Mouse (Mus musculus) right cerebral cortex, postnatal 14 days (tissue): ENCODE results near the gene Strada.
"Not testable (repeated sequence)": the region's sequence is repeated elsewhere in the genome, so short reads cannot be mapped to it uniquely, and the experiment has no call there.

Experiments used
- DNase-seq: peaks from one replicate; pipeline ENCODE4 v3.0.0; 2022

Strada gene

GRCm38 (mm10) chr11:106202123-106202465 is at the start of gene Strada:
Gene Strada, minus strand, starts transcription at chr11:106202168.
- DNase-seq: no peak

- DNase-seq: no peak
These were observed 47.4 kb upstream of the Strada start for GRCm38 (mm10) chr11:106249326-106249725.

DNA sequence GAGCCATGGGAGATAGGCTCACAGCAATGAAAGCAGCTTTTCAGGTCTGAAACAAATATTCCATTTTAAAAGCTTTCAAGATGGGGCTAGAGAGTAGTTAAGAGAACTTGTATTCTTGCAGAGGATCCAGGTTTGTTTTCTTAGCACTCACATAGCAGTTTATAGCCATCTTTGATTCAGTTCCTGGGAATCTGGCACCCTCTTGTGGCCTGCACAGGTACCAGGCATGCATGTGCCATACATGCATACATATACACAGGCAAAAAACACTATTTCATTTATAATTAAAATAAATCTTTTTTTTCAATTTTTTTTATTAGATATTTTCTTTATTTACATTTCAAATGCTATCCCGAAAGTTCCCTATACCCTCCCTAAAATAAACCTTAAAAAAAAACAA is 44.9 kb upstream of the Strada start:
- DNase-seq: no peak

DNA sequence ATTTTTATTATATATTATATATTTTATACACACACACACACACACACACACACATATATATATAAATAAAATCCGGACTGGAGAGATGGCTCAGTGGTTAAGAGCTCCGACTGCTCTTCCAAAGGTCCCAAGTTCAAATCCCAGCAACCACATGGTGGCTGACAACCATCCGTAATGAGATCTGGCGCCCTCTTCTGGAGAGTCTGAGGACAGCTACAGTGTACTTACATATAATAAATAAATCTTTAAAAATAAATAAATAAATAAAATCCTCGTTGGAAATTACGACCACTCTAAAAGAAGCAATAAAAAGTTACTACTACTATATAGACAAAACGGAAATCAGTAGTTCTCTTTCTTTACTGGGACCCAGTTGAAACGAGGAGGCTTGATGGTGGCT is 32.0 kb upstream of the Strada start:
- DNase-seq: not testable (repeated sequence)

- no peak for DNase-seq
These were observed 18.6 kb upstream of the Strada start for GRCm38 (mm10) chr11:106220603-106221002.

DNA sequence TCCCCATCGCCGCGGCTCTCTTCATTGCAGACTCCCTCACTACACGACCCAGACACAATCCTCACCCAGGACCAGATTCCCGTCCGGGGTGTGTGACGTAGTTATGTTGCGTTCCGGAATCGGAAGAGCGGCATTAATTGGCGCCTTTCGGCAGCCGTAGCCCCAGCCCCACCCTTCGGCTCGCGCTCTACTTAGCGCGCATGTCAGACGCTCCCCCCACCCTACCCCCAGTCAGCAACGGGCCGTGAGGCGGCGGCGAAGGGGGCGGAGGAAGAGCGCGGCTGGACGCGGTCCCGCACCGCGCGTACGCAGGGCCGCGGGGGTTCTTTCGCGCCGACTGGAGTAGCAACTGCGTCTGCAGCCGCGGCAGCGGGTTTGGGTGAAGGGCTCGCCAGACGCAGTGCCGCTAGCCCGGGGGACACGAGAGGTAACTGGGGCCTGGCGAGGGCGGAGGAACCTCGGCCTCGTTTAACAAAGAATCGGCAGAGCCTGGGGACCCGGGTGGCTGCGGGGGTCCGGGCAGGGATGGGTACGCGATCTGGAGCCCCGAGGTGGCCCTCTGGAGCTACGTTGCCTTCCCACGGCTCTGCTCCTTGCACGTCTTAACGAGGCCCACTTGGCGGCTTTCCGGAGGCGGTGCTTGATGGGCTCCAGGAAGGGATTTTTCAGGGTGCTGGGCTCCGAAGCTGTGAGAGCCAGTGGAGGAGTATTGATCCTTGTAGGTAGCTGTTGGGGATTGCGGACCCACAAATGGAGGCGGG is 14.9 kb upstream of the Strada start, which contains the start of gene Ddx42:
Gene Ddx42 (plus strand): TSS at position 197 of the 761 bp plus-strand sequence.
- peak; percentile 90 for DNase-seq

DNA sequence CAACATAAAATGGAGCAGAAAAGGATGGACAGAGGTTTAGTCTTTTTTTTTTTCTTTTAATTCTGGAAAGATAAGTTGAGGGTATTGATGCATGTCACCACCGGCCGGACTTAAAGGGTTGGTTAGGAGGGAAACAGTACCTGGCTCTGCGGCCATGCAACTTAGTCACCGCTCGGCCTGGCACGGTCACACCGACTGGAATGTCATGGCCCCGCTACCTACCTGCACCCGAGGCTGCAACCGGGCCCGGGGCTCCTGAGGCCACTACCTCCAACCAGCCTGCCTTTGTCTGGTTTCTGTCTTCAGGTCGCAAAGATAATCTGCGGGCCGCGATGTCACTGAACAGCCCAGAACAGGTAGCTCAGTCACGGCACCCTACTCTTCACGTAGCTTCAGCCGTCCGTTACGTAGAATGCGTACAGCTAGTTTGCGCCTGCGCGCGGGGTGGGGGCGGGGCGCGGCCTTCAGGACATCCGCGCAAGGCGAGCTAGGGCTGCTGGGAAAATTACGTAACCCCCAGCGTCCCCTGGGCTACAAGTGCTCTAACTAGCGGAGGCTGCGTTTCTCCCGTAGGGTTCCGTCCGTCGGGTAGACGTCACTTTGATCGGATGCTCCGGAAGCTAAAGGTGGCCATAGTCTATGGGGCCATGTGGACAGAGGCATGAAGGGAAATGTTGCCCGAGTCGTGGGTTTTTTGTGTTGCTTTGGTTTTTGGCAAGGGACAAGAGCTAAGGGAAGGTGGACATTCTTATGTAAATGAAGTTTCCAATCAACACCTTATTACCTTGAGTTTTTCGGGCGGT is 14.2 kb upstream of the Strada start, which contains the start of gene Ccdc47:
Gene Ccdc47 (minus strand): TSS at position 418 of the 803 bp plus-strand sequence.
- DNase-seq: peak; percentile 93

DNA sequence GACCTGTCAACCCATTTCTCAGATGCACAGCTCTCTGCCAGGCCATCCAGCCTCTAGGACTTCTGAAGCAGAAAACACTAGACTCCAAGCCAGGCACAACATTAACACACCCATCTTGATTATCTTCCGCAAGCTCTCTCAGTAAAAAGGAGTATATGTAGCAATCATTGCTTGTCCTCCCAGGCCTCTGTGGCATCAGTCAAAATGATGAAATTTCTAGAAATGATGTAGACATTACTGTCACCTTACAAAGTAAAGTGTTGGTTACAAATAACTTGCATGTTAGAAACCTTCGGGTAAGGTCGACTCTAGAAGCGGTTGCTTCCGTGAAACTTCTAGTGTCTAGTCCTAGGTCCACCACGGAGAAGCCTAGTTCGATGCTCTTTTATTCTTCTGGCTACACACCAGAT is 13.5 kb upstream of the Strada start:
- no peak for DNase-seq

DNA sequence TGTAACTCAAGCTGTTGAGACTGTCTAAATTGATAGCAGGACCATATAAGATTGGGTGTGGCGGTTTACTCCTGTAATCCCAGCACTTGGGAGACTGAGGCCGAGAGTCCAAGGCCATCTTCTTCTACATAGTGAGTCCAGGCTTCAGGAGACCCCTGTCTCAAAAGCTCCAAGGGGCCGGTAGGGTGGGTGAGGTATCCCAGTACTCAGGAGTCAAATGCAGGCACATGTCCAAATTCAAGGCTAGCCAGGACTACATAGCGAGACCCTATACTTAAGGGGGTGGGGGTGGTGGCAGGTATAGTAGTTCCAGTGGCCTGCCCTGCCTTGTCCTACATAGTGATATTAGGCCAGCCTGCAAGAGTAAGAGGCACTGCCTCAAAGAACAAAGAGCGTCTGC is 12.9 kb upstream of the Strada start:
- no peak for DNase-seq

DNA sequence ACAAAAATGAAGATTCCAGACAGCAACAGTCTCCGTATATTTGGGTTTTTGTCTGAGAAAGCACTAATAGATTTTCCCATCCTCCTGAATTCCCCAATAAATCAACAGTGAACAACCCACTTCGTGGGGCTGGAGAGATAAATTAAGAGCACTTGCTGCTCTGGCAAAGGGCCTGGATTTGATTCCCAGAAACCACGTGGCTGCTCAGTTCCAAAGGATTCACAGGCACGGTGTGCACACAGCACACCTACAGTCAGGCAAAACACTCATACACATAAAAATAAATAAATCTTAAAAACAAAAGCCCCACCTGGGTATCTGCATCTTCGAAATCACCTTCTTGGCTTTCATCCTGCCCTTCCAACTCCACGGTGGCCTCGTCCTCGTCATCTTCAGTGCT is 10.8 kb upstream of the Strada start:
- no peak for DNase-seq

DNA sequence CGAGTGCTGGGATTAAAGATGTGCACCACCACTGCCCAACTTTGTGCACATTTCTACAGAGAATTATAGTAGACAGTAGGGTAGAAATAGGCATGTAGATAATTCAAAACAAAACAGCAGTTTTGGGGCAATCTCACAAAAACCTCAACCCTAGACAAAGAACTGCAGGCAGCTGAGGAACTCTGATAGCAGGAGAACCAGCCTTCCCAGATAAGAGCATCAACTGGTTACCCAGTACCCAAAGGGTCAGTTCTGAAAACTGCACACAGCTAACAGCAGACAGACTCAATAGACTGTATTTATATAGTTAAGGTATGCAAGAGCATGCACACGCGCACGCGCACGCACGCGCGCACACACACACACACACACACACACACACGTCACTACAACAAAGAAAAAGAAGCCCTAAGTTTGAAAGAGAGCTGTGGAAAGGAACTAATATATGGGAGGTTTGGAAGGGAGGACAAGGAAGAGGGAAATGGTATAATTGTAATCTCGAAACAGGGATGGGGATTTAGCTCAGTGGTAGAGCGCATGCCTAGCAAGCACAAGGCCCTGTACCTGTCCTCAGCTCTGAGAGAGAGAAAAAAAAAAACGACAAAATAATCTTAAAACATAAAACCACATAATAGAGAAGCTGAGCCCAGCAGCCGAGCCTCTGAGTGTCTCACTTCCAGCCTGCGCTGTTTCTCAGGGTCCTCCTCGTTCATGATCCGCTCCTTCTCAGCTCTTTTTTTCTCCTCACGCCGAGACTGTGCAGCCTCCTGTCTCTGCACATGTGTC is 438 bp downstream of the Strada start:
- no peak for DNase-seq

GRCm38 (mm10) chr11:106200756-106201155 is 1.2 kb downstream of the Strada start:
- DNase-seq: no peak

- DNase-seq: not testable (repeated sequence)
These were observed 2.0 kb downstream of the Strada start for GRCm38 (mm10) chr11:106199997-106200396.

DNA sequence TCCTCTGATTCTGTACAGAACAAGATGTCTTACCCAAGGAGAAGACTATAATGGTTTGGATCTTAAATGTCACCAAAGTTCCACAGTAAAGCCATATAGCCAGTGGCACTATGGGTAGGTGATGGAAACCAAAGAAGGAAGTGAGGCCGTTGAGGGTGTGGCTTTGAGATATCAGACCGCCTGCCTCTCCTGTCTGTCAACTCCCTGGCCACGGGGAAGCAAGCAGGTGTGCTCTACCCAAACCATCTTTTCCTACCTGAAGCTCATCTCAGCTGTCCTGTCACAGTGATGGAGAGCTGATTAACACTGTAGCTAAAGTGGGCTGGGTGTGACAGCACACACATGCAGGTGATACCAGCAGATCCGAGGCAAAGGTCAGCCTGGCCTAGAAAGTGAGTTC is 3.7 kb downstream of the Strada start:
- no peak for DNase-seq

DNA sequence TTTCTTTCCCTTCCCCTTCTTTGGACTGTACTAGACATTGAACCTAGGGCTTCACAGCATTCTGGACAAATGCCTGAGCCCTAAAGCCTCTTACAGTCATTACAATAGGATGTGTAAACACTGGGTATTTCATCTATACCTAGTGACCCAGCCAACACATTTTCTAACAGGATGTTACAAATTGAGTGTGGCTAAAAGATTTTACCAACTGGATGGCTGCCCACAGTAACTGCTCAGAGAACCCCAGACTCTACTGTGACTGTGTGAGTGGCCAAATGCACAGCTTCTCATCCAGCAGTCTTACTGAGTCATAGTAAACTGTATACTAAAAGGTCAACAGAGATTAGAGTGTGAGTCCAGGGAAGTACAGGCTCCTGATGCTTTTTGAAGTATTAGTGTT is 6.6 kb downstream of the Strada start:
- DNase-seq: no peak

DNA sequence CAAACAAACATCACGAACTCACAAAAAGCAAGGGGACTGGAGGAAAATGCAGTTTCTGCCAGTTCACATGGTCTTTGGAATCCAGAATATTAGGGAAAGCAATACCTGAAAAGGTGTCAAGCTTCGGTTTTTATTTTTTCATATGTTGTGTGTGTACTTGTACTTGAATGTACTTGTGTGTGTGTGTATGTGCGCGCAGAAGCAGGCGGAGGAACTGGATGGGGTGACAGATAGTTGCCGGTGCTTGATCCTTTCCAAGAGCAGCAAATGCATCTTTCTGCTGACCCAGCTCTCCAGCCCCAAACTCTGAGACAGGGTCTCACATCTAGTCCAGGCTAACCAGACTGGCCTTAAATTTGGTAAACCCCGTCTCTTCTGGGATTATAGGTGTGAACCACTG is 7.1 kb downstream of the Strada start:
- no peak for DNase-seq

DNA sequence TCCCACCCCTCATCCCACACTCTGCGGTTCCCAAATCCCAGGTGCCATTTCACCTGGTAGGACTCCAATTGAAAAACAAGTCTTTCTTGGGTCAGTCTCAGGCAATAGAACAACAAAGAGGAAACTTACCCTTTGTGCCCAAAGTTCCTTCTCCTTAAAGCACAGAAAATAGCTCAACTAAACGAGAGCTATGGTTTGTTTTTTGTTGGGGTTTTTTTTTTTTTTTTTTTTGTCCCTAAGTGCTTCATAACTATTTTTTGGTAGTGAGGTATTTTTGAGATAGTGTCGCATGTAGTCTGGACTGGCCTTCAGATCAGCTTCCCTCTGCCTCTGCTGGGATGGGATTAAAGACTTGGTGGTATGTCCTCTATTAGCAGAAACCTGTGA is 7.8 kb downstream of the Strada start:
- DNase-seq: no peak

DNA sequence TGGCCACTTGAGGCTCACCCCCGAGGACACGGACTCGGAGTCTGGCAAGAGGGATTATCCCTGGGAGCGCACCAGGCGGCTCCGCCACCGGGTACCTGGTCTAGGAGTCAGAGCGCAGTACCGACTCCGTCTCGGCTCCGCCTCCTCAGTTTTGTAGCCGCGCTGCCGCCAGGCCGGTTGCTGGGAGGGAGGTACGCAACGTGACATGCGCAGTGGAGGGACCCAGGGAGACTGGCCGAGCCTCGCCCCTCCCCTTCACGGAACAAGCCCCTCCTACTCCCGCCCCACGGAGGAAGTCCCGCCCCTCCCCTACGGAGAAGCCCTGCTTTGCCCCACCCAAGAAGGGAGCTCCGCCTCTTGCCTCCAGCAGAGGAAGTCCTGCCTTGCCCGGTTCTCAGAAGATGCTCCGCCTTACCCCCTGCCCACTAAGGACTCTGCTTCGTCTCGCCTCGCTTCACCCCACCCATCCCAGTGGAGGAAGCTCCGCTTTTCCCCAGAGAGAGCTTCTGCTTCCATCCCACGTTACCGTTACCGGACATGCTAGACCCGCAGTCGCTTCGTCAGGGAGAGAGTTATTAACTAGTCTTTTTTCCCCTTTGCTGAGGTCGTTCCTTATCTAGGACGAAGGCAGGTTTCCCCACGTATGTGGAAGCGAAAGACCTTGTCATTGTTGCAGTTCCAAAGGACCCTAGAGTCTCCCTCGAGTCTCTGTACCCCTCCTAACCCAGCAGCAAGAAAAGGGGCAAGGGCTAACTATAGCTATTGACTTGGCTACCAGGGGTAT is 8.4 kb downstream of the Strada start:
- DNase-seq: peak; percentile 95

GRCm38 (mm10) chr11:106192657-106193370 is 9.2 kb downstream of the Strada start:
- DNase-seq: no peak

- no peak for DNase-seq
These were observed 9.7 kb downstream of the Strada start for GRCm38 (mm10) chr11:106192241-106192640.

DNA sequence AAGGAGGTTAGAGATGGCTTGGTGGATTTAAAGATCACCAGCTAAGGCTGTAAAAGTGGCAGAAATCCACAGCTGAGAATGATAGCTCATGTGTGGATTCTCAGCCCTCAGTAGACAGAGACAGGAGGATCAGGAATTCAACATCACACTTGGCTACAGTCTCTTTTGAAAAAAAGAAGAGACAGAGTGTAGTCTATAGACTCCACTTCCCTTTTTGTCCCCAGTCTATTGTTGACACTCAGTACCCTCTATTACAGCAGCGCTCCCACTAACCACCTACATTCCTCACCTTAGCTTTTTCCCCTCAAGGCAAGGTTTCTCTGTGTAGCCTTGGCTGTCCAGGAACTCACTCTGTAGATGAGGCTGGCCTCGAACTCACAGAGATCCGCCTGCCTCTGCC is 10.3 kb downstream of the Strada start:
- no peak for DNase-seq

- no peak for DNase-seq
These were observed 14.6 kb downstream of the Strada start for GRCm38 (mm10) chr11:106187326-106187725.
